Mouse (Mus musculus) forelimb bud, embryonic 11.5 days (tissue): ENCODE results near the gene Ect2.
A peak's percentile ranks its signal among the peaks of the same experiment; 100 is the strongest.

Experiments
- DNase-seq: peaks from one replicate; pipeline ENCODE4 v3.0.0-alpha.2; 2012; ENCODE audit warnings: low read depth, low spot score

Ect2 gene

GRCm38 (mm10) chr3:27158910-27159309, 5.2 kb upstream of the Ect2 start:
- no peak for DNase-seq

DNA sequence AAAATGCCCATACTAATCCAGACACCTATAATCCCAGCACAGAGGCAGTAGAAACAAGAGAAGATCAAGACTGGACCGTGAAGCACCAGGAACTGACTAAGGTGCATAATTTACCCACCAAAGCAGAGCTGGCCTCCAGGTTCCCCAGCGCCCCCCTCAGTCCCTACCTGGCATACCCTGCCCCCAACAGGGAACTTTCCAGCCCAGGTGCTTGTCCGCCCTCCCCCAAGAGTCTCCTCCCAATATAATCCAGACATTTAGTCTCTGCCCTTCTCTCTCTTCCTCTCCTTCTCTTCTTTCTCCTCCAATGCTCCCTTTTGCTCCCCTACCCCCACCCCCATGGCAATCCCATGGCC, 2.9 kb upstream of the Ect2 start:
- DNase-seq: no peak

DNA sequence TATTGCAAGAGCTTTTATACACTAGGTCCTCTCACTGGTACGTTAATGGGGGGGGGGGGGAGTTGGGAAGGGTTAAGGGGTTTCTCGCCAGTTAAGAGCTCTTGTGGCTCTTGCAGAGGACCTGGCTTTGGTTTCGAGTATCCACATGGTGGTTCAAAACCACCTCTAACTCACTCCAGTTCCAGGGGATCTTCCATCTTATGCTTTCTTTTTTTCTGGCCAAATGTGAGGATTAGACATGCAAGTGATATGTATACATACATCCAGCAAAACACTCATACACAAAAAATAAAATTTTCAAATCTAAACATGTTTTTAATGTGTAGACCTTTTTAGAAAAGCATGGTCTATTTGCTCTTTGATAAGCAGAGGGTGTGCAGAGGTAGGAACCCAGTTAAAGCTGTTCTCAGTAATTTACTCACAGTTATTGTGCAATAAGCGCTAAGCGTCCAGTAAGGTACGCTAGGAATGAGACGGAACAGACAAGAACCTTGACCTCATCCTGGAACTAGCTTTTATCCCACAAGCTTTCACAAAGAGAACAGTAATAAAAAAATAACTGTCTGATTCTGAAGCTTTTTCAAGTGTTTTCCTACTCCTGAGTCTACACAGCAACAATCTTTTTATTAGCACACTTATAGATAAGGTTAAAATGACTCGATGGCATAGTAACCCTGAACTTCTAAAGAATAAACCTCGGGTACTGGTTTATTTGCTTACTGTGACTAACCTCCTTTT, 2.3 kb upstream of the Ect2 start:
- no peak for DNase-seq

DNA sequence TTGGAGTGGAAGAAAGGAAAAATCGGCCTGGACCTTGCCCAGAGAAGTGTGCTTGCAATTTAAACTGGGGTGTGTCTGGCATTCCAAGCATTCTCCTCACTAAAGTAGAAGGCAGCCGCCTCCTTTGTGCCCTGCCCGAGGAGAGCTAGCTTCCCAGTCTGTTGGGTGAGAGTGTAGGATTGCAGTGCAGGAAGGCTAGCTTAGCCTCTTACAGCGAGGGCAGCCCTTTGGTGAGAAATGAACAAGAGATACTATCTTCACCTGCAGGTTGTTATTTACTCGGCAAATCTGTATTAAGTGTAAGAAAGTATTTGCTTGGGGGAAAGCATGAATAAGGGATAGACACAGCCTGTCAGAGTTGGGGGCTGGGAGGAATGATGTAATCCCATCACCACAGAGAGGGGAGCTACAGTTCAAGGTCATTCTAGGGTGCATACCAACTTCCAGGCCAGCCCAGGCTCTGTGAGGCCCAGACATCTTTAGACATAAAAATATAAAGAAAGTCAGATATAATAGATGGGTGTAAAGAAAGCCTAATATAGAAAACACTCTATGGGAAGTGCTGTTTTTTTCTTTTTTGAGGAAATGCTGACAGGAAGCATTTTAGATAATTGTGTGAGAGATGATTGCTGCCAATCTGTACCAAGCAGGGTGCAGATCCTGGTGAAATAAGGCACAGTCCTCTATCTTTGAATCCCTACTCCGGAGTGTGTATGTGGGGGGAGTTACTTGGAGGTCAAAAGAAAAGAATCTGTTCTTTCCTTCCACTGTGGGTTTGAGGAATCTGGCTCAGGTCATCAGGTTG, 1.6 kb upstream of the Ect2 start:
- DNase-seq: peak; percentile 34

DNA sequence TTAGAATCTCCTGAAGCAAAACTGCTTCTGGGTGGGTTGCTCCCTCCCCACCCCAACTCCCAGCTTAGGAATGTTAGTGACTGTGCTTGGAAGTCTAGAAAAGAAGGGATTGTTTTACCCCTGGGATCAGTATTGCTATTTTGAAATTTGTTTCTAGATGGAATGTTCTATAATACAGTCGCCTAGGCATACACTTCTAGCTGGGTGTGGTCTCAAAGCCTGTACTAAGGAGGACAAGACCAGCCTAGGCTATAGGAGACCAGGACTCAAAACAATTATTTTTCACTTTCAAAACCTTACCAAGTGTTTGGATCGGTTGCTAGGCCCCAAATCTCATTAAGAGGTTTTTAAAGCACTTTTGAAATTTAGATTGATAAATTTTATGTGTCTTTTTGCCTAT, 602 bp upstream of the Ect2 start:
- DNase-seq: no peak

DNA sequence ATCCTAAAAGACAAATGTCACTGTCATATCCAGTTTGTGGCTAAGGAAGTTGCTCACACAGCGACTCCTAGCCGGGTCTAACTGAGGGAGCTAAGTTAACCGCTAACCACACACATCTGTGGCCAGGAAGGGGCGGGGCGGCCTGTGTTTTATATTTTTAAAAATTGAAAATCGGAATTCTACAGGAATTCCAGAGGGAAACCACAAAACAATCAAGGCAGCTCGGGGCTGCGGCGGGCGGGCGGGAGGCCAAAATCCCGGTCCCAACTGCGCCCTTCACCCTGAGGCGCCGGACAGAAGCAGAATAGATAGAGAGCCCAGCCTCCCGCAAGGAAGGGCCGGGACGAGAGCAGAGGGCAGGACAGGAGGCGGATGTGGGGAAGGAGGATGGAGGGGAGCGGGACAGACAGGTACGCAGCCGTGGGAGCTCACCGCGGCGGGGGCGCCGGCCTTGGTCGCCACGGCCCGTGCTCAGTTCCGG, 447 bp downstream of the Ect2 start:
- no peak for DNase-seq

GRCm38 (mm10) chr3:27145733-27146132, 7.9 kb downstream of the Ect2 start:
- no peak for DNase-seq

- no peak for DNase-seq
These were observed 10.1 kb downstream of the Ect2 start for GRCm38 (mm10) chr3:27143570-27143969.

DNA sequence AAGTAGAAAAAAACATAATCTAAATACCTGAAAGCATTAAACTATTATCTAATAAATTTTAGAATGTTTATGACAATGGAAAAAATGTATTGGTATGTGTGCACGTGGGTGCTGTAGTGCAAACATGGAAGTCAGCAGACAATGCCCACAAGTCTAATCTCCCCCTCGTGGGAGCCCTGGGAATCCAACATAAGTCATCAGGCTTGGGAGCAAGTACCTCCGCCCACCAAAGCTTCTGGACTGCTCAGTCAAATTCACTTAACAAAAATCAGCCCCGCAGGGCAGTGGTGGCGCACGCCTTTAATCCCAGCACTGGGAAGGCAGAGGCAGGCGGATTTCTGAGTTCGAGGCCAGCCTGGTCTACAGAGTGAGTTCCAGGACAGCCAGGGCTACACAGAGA, 13.6 kb downstream of the Ect2 start:
- DNase-seq: no peak

- no peak for DNase-seq
These were observed 31.7 kb downstream of the Ect2 start for GRCm38 (mm10) chr3:27121864-27122450.

DNA sequence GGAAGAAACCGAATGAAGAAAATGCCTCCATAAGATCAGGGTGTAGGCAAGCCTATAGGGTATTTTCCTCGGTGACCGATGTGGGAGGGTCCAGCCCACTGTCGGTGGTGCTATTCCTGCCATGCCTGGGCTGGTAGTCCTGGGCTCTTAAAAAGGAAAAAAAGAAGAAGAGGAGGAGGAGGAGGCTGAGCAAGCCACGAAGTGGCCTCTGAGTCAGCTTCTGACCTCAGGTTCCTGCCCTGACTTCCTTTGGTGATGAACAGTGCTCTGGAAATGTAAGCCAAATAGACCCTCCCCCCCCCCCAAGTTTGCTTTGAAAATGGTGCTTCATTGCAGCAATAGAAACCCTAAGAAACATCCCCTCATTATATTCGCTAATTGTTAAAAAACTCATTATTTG, 32.7 kb downstream of the Ect2 start:
- no peak for DNase-seq

- DNase-seq: no peak
These were observed 35.5 kb downstream of the Ect2 start for GRCm38 (mm10) chr3:27118227-27118626.

GRCm38 (mm10) chr3:27110860-27111259, 42.8 kb downstream of the Ect2 start:
- no peak for DNase-seq

GRCm38 (mm10) chr3:27109109-27109508, 44.6 kb downstream of the Ect2 start:
- DNase-seq: no peak

DNA sequence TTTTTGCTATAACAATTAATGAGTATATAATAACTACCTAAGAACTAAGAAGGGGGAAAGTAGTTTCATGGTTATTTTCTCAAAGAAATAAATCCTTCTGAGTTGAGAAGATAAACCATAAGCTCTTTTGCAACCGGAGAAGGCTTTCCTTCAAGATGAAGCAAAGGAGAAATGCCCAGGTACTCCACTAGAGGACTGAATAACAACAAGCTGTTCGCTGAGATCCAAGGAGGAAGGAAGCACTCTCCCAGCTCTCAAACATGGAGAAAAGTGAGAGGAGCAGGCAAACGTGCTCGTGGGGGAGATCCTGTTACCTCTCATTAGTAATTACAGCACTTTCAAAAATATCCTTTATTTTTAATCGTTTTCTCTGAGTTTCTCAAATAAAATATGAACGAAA, 46.5 kb downstream of the Ect2 start:
- no peak for DNase-seq

- no peak for DNase-seq
These were observed 50.7 kb downstream of the Ect2 start for GRCm38 (mm10) chr3:27102965-27103364.

DNA sequence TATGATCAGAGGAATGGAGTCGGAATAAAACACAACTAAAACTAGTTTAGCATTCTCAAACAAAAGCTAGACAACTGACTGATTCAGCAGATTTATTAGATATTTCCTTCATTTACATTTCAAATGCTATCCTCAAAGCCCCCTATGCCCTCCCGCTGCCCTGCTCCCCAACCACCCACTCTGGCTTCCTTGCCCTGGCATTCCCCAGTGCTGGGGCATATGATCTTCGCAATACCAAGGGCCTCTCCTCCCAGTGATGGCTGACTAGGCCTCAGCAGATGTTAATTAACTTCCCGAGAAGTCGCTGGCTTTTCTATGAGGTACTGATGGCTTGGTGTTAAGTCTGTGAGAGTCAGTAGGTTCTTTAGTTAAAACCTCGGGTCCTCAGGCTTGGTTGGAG, 55.0 kb downstream of the Ect2 start:
- no peak for DNase-seq

- DNase-seq: no peak
These were observed 67.5 kb downstream of the Ect2 start for GRCm38 (mm10) chr3:27086221-27086620.

- DNase-seq: no peak
These were observed 72.2 kb downstream of the Ect2 start for GRCm38 (mm10) chr3:27081229-27082060.

GRCm38 (mm10) chr3:27080061-27080770, 73.5 kb downstream of the Ect2 start:
- no peak for DNase-seq

- no peak for DNase-seq
These were observed 79.8 kb downstream of the Ect2 start for GRCm38 (mm10) chr3:27073884-27074283.
